Mouse (Mus musculus) embryonic facial prominence, embryonic 11.5 days (tissue): ENCODE results near the gene Shbg. TPM values are rescaled to one million over a fixed set of nuclear protein-coding genes. Genes with fewer than 3 reads are reported as not detected.

ENCODE experiments used
- ATAC-seq: fragments of 200-750 bp; cut with Nextera tagmentation; replicated peaks from 2 replicates; pipeline ENCODE4 v1.8.0; 2017; ENCODE audit warnings: low read depth; ENCODE audit not compliant: insufficient number of reproducible peaks, low FRiP score, low TSS enrichment
- DNase-seq: peaks from one replicate; pipeline ENCODE4 v3.0.0-alpha.2; 2015; ENCODE audit warnings: low spot score
- H3K27ac ChIP-seq: fragments of 300-500 bp; sonication (generic); replicated peaks from 2 replicates; pipeline ENCODE4 v1.5.1; 2014; ENCODE audit warnings: mild to moderate bottlenecking, low read depth, low read length, control low read depth
- H3K27me3 ChIP-seq: fragments of 300-500 bp; sonication (generic); 2 replicates; pipeline ENCODE4 v1.6.1; 2014; ENCODE audit warnings: mild to moderate bottlenecking, low read length, moderate library complexity, mixed read lengths; ENCODE audit not compliant: control insufficient read depth, insufficient read depth
- H3K36me3 ChIP-seq: fragments of 300-500 bp; sonication (generic); replicated peaks from 2 replicates; pipeline ENCODE4 v1.6.1; 2014; ENCODE audit warnings: low read depth, mild to moderate bottlenecking, low read length, moderate library complexity, mixed read lengths; ENCODE audit not compliant: control insufficient read depth, insufficient read depth
- H3K4me1 ChIP-seq: fragments of 300-500 bp; sonication (generic); 2 replicates; pipeline ENCODE4 v1.6.1; 2014; ENCODE audit warnings: low read length, mixed read lengths; ENCODE audit not compliant: control insufficient read depth, insufficient read depth
- H3K4me2 ChIP-seq: fragments of 300-500 bp; sonication (generic); 2 replicates; pipeline ENCODE4 v1.6.1; 2014; ENCODE audit warnings: low read depth, mild to moderate bottlenecking, control low read depth, low read length, moderate library complexity
- H3K4me3 ChIP-seq: fragments of 300-500 bp; sonication (generic); 2 replicates; pipeline ENCODE4 v1.5.1; 2014; ENCODE audit warnings: low read depth, low read length, control low read depth
- H3K9ac ChIP-seq: fragments of 300-500 bp; sonication (generic); replicated peaks from 2 replicates; pipeline ENCODE4 v1.6.1; 2014; ENCODE audit warnings: mild to moderate bottlenecking, control low read depth, low read length
- H3K9me3 ChIP-seq: fragments of 300-500 bp; sonication (generic); replicated peaks from 2 replicates; pipeline ENCODE4 v1.6.1; 2016; ENCODE audit warnings: mild to moderate bottlenecking, low read length, inconsistent platforms, mixed read lengths; ENCODE audit not compliant: control insufficient read depth
- WGBS: fragments of 180-500 bp; shearing (Covaris S2); extraction: QIAGEN DNeasy Blood & Tissue Kit; methylation state at CpG from one replicate; pipeline ENCODE4 v1.1.7; 2014; 5-methylcytosine and 5-hydroxymethylcytosine counted together
- polyA plus RNA-seq: library from polyadenylated mRNA; unstranded; fragments of >200 nt; fragmentation: Nextera tagmentation; extraction: Ambion mirVana; gene quantifications from 2 replicates; pipeline ENCODE4 v1.2.1, GENCODE M21; 2014

The Shbg gene
- polyA plus RNA-seq, 1 experiment from 2014 or later = 0.14 TPM

- DNase-seq (no peak), ATAC-seq (no peak)
- 91% methylated on average over 22 of the region's 22 CpGs for WGBS
- Histone ChIP-seq H3K9me3 (no peaks in the 10 kb centered on the region), H3K36me3 (peaks cover 16% of the 10 kb centered on the region), H3K4me2 (no peak overlapping the region), H3K27me3 (no peaks in the 10 kb centered on the region), H3K4me1 (no peaks in the 10 kb centered on the region), H3K27ac (no peak overlapping the region), H3K9ac (no peak overlapping the region), H3K4me3 (no peak overlapping the region)
These were observed 28.4 kb downstream of the Shbg start for GRCm38 (mm10) chr11:69589207-69589834.

GRCm38 (mm10) chr11:69585718-69586325 lies 31.9 kb downstream of the Shbg start:
- H3K9ac ChIP-seq = no peak overlapping the region
- DNase-seq = no peak
- no peak overlapping the region for H3K4me3 ChIP-seq
- no peak overlapping the region for H3K4me2 ChIP-seq
- H3K27me3 ChIP-seq = no peaks in the 10 kb centered on the region
- peaks cover 10% of the 10 kb centered on the region for H3K36me3 ChIP-seq
- no peak for ATAC-seq
- H3K27ac ChIP-seq = no peak overlapping the region
- H3K4me1 ChIP-seq = no peaks in the 10 kb centered on the region
- H3K9me3 ChIP-seq = no peaks in the 10 kb centered on the region
- 80% methylated on average over 7 of the region's 7 CpGs for WGBS

- ATAC-seq = no peak
- peaks cover 9% of the 10 kb centered on the region for H3K36me3 ChIP-seq
- 96% methylated on average over 13 of the region's 13 CpGs for WGBS
These were observed 32.8 kb downstream of the Shbg start for GRCm38 (mm10) chr11:69584937-69585336.

GRCm38 (mm10) chr11:69584008-69584407 lies 33.7 kb downstream of the Shbg start:
- Histone ChIP-seq H3K4me2 (no peak overlapping the region), H3K4me1 (no peaks in the 10 kb centered on the region), H3K4me3 (no peak overlapping the region), H3K9ac (no peak overlapping the region), H3K27me3 (no peaks in the 10 kb centered on the region), H3K9me3 (no peaks in the 10 kb centered on the region), H3K27ac (no peak overlapping the region), H3K36me3 (peaks cover 4% of the 10 kb centered on the region)
- no peak for DNase-seq
- ATAC-seq = no peak
- WGBS = 90% methylated on average over 7 of the region's 7 CpGs

More at GRCm38 (mm10) chr11:69584937-69585336, 32.8 kb downstream of the Shbg start:
- H3K4me3 ChIP-seq = no peak overlapping the region
- no peak overlapping the region for H3K9ac ChIP-seq
- H3K9me3 ChIP-seq = no peaks in the 10 kb centered on the region
- H3K27me3 ChIP-seq = no peaks in the 10 kb centered on the region
- no peak overlapping the region for H3K27ac ChIP-seq
- H3K4me2 ChIP-seq = no peak overlapping the region
- H3K4me1 ChIP-seq = no peaks in the 10 kb centered on the region
- no peak for DNase-seq

GRCm38 (mm10) chr11:69582230-69582805 lies 35.4 kb downstream of the Shbg start:
- H3K4me3 ChIP-seq = peak overlapping the region; percentile 65
- no peaks in the 10 kb centered on the region for H3K36me3 ChIP-seq
- no peaks in the 10 kb centered on the region for H3K27me3 ChIP-seq
- H3K27ac ChIP-seq = no peak overlapping the region
- ATAC-seq (no peak), DNase-seq (no peak)
- peaks cover 7% of the 10 kb centered on the region for H3K4me1 ChIP-seq
- H3K4me2 ChIP-seq = 0 out of 2 replicates have a peak overlapping the region, but pooled peaks have one; percentile 2
- no peak overlapping the region for H3K9ac ChIP-seq
- no peaks in the 10 kb centered on the region for H3K9me3 ChIP-seq
- 64% methylated on average over 9 of the region's 9 CpGs for WGBS

GRCm38 (mm10) chr11:69581814-69582213 lies 35.9 kb downstream of the Shbg start:
- Histone ChIP-seq H3K27ac (0 out of 2 replicates have a peak overlapping the region, but pooled peaks have one; percentile 9), H3K36me3 (no peaks in the 10 kb centered on the region), H3K4me3 (peak overlapping the region; percentile 65), H3K4me2 (peak overlapping the region; percentile 69), H3K4me1 (peaks cover 7% of the 10 kb centered on the region), H3K27me3 (no peaks in the 10 kb centered on the region), H3K9me3 (no peaks in the 10 kb centered on the region), H3K9ac (peak overlapping the region; percentile 84)
- under 1% methylated on average over 8 of the region's 8 CpGs for WGBS
- DNase-seq = peak; percentile 18
- no peak for ATAC-seq

- Histone ChIP-seq H3K9me3 (no peaks in the 10 kb centered on the region), H3K4me3 (peak overlapping the region; percentile 65), H3K4me1 (peaks cover 7% of the 10 kb centered on the region), H3K27ac (peak overlapping the region; percentile 80), H3K4me2 (peak overlapping the region; percentile 69), H3K9ac (peak overlapping the region; percentile 84), H3K36me3 (no peaks in the 10 kb centered on the region), H3K27me3 (no peaks in the 10 kb centered on the region)
- WGBS = 0% methylated on average over 36 of the region's 36 CpGs
- ATAC-seq (peak; percentile 74), DNase-seq (peak; percentile 98)
These were observed 36.5 kb downstream of the Shbg start for GRCm38 (mm10) chr11:69581147-69581688.
